Mouse (Mus musculus) intestine, embryonic 14.5 days (tissue): ENCODE data around the gene Cers2. TPM values are rescaled to one million over a fixed set of nuclear protein-coding genes. Genes with fewer than 3 reads are reported as not detected.

Experiments used
- ATAC-seq: fragments of 200-750 bp; cut with Nextera tagmentation; replicated peaks from 2 replicates; pipeline ENCODE4 v1.8.0; 2017; ENCODE audit warnings: low read depth, moderate number of reproducible peaks, moderate TSS enrichment, moderate library complexity; ENCODE audit not compliant: low FRiP score, low TSS enrichment
- DNase-seq: peaks from one replicate; pipeline ENCODE4 v3.0.0-alpha.2; 2018; ENCODE audit warnings: low spot score
- H3K27ac ChIP-seq: fragments of 300-500 bp; sonication (generic); 2 replicates; pipeline ENCODE4 v1.5.1; 2014; ENCODE audit warnings: low read depth, mild to moderate bottlenecking, control low read depth
- H3K27me3 ChIP-seq: fragments of 300-500 bp; sonication (generic); replicated peaks from 2 replicates; pipeline ENCODE4 v1.6.1; 2014; ENCODE audit warnings: low read length, control low read depth; ENCODE audit not compliant: control insufficient read depth, insufficient read depth
- H3K36me3 ChIP-seq: fragments of 300-500 bp; sonication (generic); 2 replicates; pipeline ENCODE4 v1.6.1; 2014; ENCODE audit warnings: low read length, control low read depth; ENCODE audit not compliant: control insufficient read depth, insufficient read depth
- H3K4me1 ChIP-seq: fragments of 300-500 bp; sonication (generic); replicated peaks from 2 replicates; pipeline ENCODE4 v1.6.1; 2014; ENCODE audit warnings: low read length, control low read depth, mixed read lengths; ENCODE audit not compliant: control insufficient read depth, insufficient read depth
- H3K4me2 ChIP-seq: fragments of 300-500 bp; sonication (generic); 2 replicates; pipeline ENCODE4 v1.6.1; 2014; ENCODE audit warnings: low read length
- H3K4me3 ChIP-seq: fragments of 300-500 bp; sonication (generic); 2 replicates; pipeline ENCODE4 v1.5.1; 2014; ENCODE audit warnings: low read depth, low read length, control low read depth, mixed read lengths
- H3K9ac ChIP-seq: fragments of 300-500 bp; sonication (generic); 2 replicates; pipeline ENCODE4 v1.6.1; 2014; ENCODE audit warnings: mild to moderate bottlenecking, low read length
- H3K9me3 ChIP-seq: fragments of 300-500 bp; sonication (generic); 2 replicates; pipeline ENCODE4 v1.6.1; 2016; ENCODE audit warnings: low read length, control low read depth; ENCODE audit not compliant: control insufficient read depth
- WGBS: fragments of 180-500 bp; shearing (Covaris S2); extraction: QIAGEN DNeasy Blood & Tissue Kit; methylation state at CpG from one replicate; pipeline ENCODE4 v1.1.7; 2014; 5-methylcytosine and 5-hydroxymethylcytosine counted together
- polyA plus RNA-seq: library from polyadenylated mRNA; unstranded; fragments of >200 nt; fragmentation: Nextera tagmentation; extraction: Ambion mirVana; gene quantifications from 2 replicates; pipeline ENCODE4 v1.2.1, GENCODE M21; 2014

Gene Cers2
- polyA plus RNA-seq, 1 experiment from 2014 or later, result 130 TPM

GRCm38 (mm10) chr3:95318548-95318947 is 4.0 kb downstream of the Cers2 start:
- WGBS, result 42% methylated on average over 6 of the region's 6 CpGs
- H3K9ac ChIP-seq, result no peak overlapping the region
- no peaks in the 10 kb centered on the region for H3K9me3 ChIP-seq
- no peak overlapping the region for H3K4me3 ChIP-seq
- peaks cover 40% of the 10 kb centered on the region for H3K36me3 ChIP-seq
- no peak overlapping the region for H3K4me2 ChIP-seq
- peaks cover 17% of the 10 kb centered on the region for H3K4me1 ChIP-seq
- ATAC-seq, result no peak
- no peak overlapping the region for H3K27ac ChIP-seq
- DNase-seq, result no peak
- no peaks in the 10 kb centered on the region for H3K27me3 ChIP-seq

- Histone ChIP-seq H3K27me3 (no peaks in the 10 kb centered on the region), H3K36me3 (peaks cover 46% of the 10 kb centered on the region), H3K4me1 (peaks cover 17% of the 10 kb centered on the region), H3K9me3 (no peaks in the 10 kb centered on the region), H3K9ac (no peak overlapping the region), H3K4me2 (no peak overlapping the region), H3K4me3 (no peak overlapping the region), H3K27ac (no peak overlapping the region)
- DNase-seq, result no peak
- WGBS, result 59% methylated on average over 2 of the region's 2 CpGs
- no peak for ATAC-seq
Measured at GRCm38 (mm10) chr3:95319110-95319509, 4.5 kb downstream of the Cers2 start.

- no peak for DNase-seq
- Histone ChIP-seq H3K9ac (no peak overlapping the region), H3K4me2 (no peak overlapping the region), H3K4me3 (no peak overlapping the region), H3K9me3 (no peaks in the 10 kb centered on the region), H3K36me3 (peaks cover 55% of the 10 kb centered on the region), H3K27ac (no peak overlapping the region), H3K4me1 (peaks cover 17% of the 10 kb centered on the region), H3K27me3 (no peaks in the 10 kb centered on the region)
- 73% methylated on average over 12 of the region's 12 CpGs for WGBS
- no peak for ATAC-seq
Measured at GRCm38 (mm10) chr3:95319701-95320625, 5.4 kb downstream of the Cers2 start.

- 90% methylated on average over 3 of the region's 3 CpGs for WGBS
- no peak for ATAC-seq
- Histone ChIP-seq H3K4me3 (no peak overlapping the region), H3K27ac (no peak overlapping the region), H3K4me1 (no peaks in the 10 kb centered on the region; the same call in 1 of the 2 replicates), H3K9me3 (no peaks in the 10 kb centered on the region), H3K9ac (no peak overlapping the region), H3K4me2 (no peak overlapping the region), H3K27me3 (no peaks in the 10 kb centered on the region), H3K36me3 (peaks cover 89% of the 10 kb centered on the region)
- no peak for DNase-seq
Measured at GRCm38 (mm10) chr3:95323429-95323828, 8.8 kb downstream of the Cers2 start.

- no peaks in the 10 kb centered on the region for H3K27me3 ChIP-seq
- H3K9ac ChIP-seq, result no peak overlapping the region
- no peaks in the 10 kb centered on the region for H3K4me1 ChIP-seq
- H3K27ac ChIP-seq, result no peak overlapping the region
- H3K36me3 ChIP-seq, result peaks cover 100% of the 10 kb centered on the region
- ATAC-seq (no peak), DNase-seq (no peak)
- no peaks in the 10 kb centered on the region for H3K9me3 ChIP-seq
- 90% methylated on average over 6 of the region's 6 CpGs for WGBS
- no peak overlapping the region for H3K4me3 ChIP-seq
- no peak overlapping the region for H3K4me2 ChIP-seq
Measured at GRCm38 (mm10) chr3:95324454-95325144, 10.0 kb downstream of the Cers2 start.

GRCm38 (mm10) chr3:95328803-95329404 is 14.3 kb downstream of the Cers2 start:
- DNase-seq (no peak), ATAC-seq (no peak; the same call in 1 of the 2 replicates)
- Histone ChIP-seq H3K4me1 (no peaks in the 10 kb centered on the region), H3K36me3 (peaks cover 95% of the 10 kb centered on the region), H3K9me3 (no peaks in the 10 kb centered on the region), H3K9ac (no peak overlapping the region), H3K4me2 (no peak overlapping the region), H3K27ac (no peak overlapping the region), H3K27me3 (no peaks in the 10 kb centered on the region), H3K4me3 (no peak overlapping the region)
- WGBS, result 93% methylated on average over 1 of the region's 1 CpGs

GRCm38 (mm10) chr3:95331528-95331927 is 16.9 kb downstream of the Cers2 start:
- H3K36me3 ChIP-seq, result peaks cover 95% of the 10 kb centered on the region
- WGBS, result 78% methylated on average over 1 of the region's 1 CpGs
- no peaks in the 10 kb centered on the region for H3K4me1 ChIP-seq
- no peaks in the 10 kb centered on the region for H3K9me3 ChIP-seq
- H3K27ac ChIP-seq, result no peak overlapping the region
- no peaks in the 10 kb centered on the region for H3K27me3 ChIP-seq
- no peak overlapping the region for H3K4me3 ChIP-seq
- no peak overlapping the region for H3K4me2 ChIP-seq
- no peak overlapping the region for H3K9ac ChIP-seq
- ATAC-seq, result no peak
- DNase-seq, result no peak

GRCm38 (mm10) chr3:95337345-95337744 is 22.8 kb downstream of the Cers2 start:
- ATAC-seq, result no peak

More at GRCm38 (mm10) chr3:95337345-95337744, 22.8 kb downstream of the Cers2 start:
- Histone ChIP-seq H3K9ac (no peak overlapping the region), H3K4me3 (no peak overlapping the region), H3K36me3 (peaks cover 100% of the 10 kb centered on the region), H3K4me1 (no peaks in the 10 kb centered on the region), H3K27ac (no peak overlapping the region), H3K9me3 (no peaks in the 10 kb centered on the region), H3K27me3 (no peaks in the 10 kb centered on the region), H3K4me2 (no peak overlapping the region)
- 97% methylated on average over 4 of the region's 4 CpGs for WGBS
- no peak for DNase-seq
